Mouse (Mus musculus): ENCODE results near the gene Fam240a.
A peak's percentile ranks its signal among the peaks of the same experiment; 100 is the strongest.

The Fam240a gene

GRCm38 (mm10) chr9:110891077-110891828, 25.4 kb downstream of the Fam240a start:
- no peak for DNase-seq

GRCm38 (mm10) chr9:110890026-110890783, 26.5 kb downstream of the Fam240a start:
- no peak for DNase-seq

DNA sequence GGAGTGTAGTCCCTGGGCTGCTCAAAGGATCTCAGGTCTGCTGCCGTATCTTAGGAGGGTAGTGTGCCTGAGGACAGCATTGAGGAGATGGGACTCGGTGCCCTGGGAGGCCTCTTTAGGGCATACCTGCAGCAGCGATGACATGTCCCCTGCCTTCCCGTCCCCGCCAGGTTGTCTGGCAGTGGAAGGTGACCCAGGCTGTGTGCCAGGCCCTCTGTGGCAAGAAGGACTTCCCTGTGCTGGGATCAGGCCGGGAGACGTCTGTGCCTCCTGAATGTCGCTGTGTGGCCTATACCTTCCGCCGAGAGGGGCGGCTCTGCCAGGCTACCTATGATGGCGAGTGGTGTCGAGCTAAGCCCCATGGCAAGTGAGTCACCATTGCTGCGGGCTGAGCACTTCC, 27.7 kb downstream of the Fam240a start:
- DNase-seq, result no peak

- no peak for DNase-seq
These were observed 29.0 kb downstream of the Fam240a start for GRCm38 (mm10) chr9:110887388-110888303.

DNA sequence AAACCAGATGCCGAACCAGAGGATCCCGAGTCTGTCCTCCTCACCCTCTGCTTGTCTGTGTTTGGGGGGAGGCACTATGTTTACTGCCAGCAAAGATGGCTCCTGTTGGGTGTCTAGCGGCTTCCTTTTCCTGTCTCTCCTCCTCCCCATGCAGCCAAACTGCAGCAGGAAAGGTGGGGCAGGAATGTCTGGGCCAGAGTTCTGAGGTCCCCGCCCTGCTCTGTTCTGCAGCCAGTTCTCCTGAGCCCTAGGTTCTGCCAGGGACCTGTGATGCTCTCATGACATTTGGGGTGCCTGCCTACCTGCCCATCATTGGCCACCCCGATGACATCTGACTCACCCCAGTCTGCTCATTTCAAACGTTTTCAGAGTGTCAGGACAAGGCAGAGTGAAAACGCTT, 34.7 kb downstream of the Fam240a start:
- no peak for DNase-seq

- DNase-seq, result no peak
These were observed 35.9 kb downstream of the Fam240a start for GRCm38 (mm10) chr9:110880772-110881171.

DNA sequence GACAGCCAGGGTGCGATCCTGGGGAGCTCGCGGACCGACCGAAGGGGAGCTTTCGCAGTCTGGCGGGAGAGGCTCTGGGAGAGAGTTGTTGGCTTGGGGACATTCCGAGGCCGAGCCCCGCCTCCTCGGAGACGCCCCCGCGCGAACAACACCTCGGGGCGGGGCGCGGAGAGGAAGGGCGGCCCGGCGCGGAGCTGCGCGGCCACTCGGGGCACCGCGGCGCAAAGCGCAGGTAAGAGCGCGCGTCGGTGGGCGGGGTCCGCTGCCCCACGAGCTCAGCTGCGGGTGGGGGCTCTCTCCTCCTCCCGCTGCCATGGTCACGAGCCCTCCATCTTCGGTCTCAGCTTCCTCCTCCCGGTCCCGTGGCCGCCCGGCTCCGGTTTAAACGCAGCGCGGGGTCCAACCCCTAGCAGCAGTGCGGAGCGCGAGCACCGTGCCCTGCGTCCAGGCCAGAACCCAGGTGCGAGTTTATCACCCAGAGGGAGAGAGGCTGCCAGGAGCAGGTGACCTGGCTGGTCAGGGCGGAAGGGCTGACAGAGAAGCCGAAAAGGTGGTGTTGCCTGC, 36.6 kb downstream of the Fam240a start, which contains the start of gene Tmie:
TSS of gene Tmie (minus strand) at position 116 of the 564 bp plus-strand sequence.
- peak; percentile 50 for DNase-seq

DNA sequence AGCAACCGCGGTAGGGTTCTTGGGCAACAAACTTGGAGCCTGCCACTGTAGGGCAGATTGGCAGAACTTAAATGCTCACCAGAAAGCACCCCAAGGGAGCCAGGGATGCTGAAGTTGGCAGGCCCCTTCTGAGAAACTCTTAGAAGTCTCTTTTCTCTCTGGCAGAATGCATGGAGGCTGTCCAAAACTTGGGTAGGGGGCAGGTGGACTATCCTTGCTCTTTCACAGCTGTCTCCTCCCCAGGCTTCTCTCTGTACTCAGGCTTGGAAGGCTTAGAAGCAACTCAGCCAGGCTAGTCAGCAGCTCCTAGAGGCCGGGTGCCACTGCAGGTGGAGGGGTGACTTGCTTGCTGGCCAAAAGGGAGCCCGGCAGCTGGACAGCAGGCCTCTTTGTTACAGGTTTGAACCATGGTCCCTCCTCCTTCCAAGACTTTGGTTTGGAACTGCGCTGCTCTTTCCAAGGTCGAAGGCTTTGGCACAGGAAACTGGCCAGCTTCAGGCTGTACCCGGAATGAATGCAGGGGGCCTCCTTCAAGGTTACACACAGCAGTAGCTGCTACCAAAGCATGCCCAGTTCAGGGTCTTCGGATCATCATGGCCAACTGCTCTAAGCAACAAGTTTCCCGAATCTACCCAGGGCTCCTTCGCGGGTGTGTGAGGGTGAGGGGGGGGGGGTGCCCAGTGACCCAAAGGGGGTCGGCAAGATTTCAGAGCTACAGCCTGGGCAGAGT, 37.3 kb downstream of the Fam240a start, which contains the start of gene Als2cl:
TSS of gene Als2cl (plus strand) at position 680 of the 730 bp plus-strand sequence.
- DNase-seq, result no peak

GRCm38 (mm10) chr9:110877888-110878287, 38.8 kb downstream of the Fam240a start:
- no peak for DNase-seq

DNA sequence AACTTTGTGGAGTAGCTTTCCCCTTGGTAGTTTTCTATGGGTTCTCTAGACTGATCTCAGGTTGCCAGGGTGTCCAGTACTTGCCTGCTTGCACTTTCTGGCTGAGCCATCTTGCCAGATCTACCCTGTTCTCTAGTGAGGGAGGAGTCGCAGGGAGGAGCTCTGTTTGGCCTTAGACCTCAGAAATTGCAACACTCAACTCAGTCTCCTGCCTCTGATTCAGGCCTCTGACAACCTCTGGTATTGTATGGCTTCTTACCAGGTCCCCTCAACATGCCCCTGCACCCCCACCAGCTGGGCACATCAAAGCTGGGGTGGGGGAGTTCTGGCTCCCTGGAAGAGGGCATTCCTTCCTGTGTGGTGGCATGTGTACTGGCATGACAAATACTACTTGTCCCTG, 39.3 kb downstream of the Fam240a start:
- DNase-seq, result no peak

DNA sequence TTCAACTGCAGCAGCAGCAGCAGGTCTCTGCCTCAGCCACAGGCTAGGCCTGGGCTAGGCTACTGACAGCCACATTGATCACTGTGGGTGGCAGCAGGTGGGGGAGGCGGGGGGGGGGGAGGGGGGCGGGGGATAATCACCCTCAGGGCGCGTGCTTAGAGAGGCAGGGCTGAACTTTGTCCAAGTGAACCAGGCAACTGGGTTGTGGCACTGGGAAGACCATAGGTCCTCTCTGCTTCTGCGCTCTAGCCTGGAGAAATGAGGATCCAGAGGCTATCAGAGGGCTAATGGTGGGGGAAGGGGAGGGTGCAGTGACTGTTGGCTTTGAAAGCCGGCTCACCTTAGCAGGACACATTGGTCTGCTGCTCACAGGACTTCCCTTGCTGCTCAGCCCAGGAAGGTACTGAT, 41.4 kb downstream of the Fam240a start:
- no peak for DNase-seq

DNA sequence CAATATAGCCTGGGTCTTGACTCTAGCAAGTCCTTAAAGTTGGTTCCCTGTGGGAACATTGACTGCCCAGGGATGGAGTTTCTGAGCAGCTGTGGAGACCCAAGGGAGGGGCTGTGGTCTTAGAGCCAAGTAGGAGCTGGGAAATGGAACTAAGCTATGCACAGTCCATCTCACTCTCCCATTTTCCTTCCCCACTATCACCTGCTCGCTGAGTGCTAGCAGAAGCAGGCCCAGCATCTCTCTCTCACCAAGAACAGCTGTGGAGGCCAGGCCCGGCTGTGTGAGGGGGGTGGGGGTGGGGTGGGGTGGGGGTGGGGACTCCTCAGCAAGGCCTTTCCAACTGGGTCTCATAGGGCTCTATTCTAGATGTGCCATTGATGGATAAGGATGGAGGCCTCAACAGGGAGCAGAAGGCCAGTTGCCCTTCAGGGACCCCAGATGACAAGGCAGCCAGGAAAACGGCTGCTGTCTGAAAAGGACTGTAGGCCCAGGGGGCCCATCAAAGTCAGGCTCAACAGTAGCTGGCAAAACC, 41.9 kb downstream of the Fam240a start:
- DNase-seq, result no peak

DNA sequence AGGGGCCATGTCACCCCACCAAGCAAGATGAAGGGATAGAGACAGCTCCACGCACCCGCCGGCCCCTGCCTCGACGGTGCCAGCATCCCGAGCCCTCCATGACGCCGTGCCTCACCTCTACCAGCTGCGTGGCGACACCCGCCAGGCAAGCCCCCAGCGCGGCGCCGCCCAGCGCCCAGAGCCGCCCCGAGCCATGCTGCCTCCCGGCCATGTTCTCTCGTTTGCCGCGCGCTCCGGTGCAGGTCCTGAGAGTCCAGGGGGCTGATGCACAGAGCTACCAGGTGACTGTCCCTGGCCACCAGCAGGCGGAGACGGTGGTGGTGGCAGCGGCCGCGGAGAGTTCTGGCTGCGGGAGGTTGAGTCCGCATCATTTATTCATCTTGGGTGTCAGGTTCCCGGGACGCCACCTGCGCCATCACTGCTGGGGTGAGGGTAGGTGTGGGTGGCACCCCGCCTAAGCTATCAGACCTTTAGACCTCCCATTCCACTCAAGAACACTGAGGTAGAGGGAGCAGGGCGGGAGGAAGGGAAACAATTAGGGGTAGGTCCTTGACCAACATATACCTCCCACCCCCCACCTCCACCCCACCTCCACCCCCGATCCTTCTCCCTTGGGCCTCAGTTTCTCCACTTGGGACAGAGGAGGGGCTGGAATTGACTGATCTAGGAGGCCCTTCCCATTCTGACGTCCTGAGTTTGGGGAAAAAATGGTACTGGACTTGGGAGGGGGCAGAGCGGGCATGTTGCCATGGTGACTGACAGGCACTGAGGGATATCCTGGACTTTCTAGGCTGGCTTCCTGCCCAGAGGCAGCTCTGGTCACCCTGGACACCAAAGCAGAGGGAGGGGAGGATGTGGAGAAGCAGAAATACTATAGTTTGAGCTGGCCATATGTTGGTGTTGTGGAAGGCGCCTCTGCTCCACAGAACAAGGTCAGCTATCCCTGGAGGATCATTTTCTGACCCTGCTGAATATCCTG, 42.7 kb downstream of the Fam240a start:
- DNase-seq, result peak; percentile 78

- DNase-seq, result peak; percentile 63
These were observed 45.6 kb downstream of the Fam240a start for GRCm38 (mm10) chr9:110871030-110871429.
